Mouse (Mus musculus) forebrain, embryonic 12.5 days (tissue): ENCODE measurements around the gene Leprot. TPM values are rescaled to one million over a fixed set of nuclear protein-coding genes. Genes with fewer than 3 reads are reported as not detected.

ENCODE experiments used
- ATAC-seq: fragments of 200-750 bp; cut with Nextera tagmentation; 2 replicates; pipeline ENCODE4 v1.8.0; 2017; ENCODE audit warnings: moderate TSS enrichment; ENCODE audit not compliant: low FRiP score
- H3K27ac ChIP-seq: fragments of 300-500 bp; sonication (generic); 2 replicates; pipeline ENCODE4 v1.5.1; 2016; ENCODE audit warnings: mild to moderate bottlenecking
- H3K27me3 ChIP-seq: fragments of 300-500 bp; sonication (generic); 2 replicates; pipeline ENCODE4 v1.6.1; 2016; ENCODE audit warnings: mild to moderate bottlenecking
- H3K36me3 ChIP-seq: fragments of 300-500 bp; sonication (generic); replicated peaks from 2 replicates; pipeline ENCODE4 v1.6.1; 2016; ENCODE audit warnings: mild to moderate bottlenecking
- H3K4me1 ChIP-seq: fragments of 300-500 bp; sonication (generic); 2 replicates; pipeline ENCODE4 v1.6.1; 2016
- H3K4me2 ChIP-seq: fragments of 300-500 bp; sonication (generic); 2 replicates; pipeline ENCODE4 v1.6.1; 2016; ENCODE audit warnings: mild to moderate bottlenecking, moderate library complexity
- H3K4me3 ChIP-seq: fragments of 300-500 bp; sonication (generic); replicated peaks from 2 replicates; pipeline ENCODE4 v1.5.1; 2016; ENCODE audit warnings: mild to moderate bottlenecking
- H3K9ac ChIP-seq: fragments of 300-500 bp; sonication (generic); 2 replicates; pipeline ENCODE4 v1.6.1; 2016; ENCODE audit warnings: mild to moderate bottlenecking
- H3K9me3 ChIP-seq: fragments of 300-500 bp; sonication (generic); 2 replicates; pipeline ENCODE4 v1.6.1; 2016
- WGBS: fragments of 180-500 bp; shearing (Covaris S2); methylation state at CpG from one replicate; pipeline ENCODE4 v1.1.7; 2016; 5-methylcytosine and 5-hydroxymethylcytosine counted together
- polyA plus RNA-seq: library from polyadenylated mRNA; unstranded; fragments of >200 nt; fragmentation: Nextera tagmentation; extraction: Ambion mirVana; gene quantifications from 2 replicates; pipeline ENCODE4 v1.2.1, GENCODE M21; 2016

The Leprot gene
- polyA plus RNA-seq, 1 experiment from 2014 or later, result 62.8 TPM

- Histone ChIP-seq H3K36me3 (no peaks in the 10 kb centered on the region), H3K27ac (no peak overlapping the region), H3K4me2 (no peak overlapping the region), H3K4me3 (no peak overlapping the region), H3K9ac (no peak overlapping the region), H3K9me3 (0 out of 2 replicates have a peak, but pooled peaks cover 4% of the 10 kb centered on the region), H3K4me1 (peaks cover 3% of the 10 kb centered on the region; the same call in 1 of the 2 replicates), H3K27me3 (no peaks in the 10 kb centered on the region)
- ATAC-seq, result no peak
- 74% methylated on average over 5 of the region's 5 CpGs for WGBS
Measured at GRCm38 (mm10) chr4:101669811-101670210, 22.3 kb downstream of the Leprot start.

- H3K4me1 ChIP-seq, result no peaks in the 10 kb centered on the region
- no peaks in the 10 kb centered on the region for H3K9me3 ChIP-seq
- H3K4me3 ChIP-seq, result no peak overlapping the region
- ATAC-seq, result no peak
- H3K4me2 ChIP-seq, result no peak overlapping the region
- H3K27ac ChIP-seq, result no peak overlapping the region
- no peaks in the 10 kb centered on the region for H3K36me3 ChIP-seq
- H3K27me3 ChIP-seq, result no peaks in the 10 kb centered on the region
- 82% methylated on average over 5 of the region's 5 CpGs for WGBS
- no peak overlapping the region for H3K9ac ChIP-seq
Measured at GRCm38 (mm10) chr4:101674790-101675189, 27.3 kb downstream of the Leprot start.

- no peak overlapping the region for H3K27ac ChIP-seq
- WGBS, result 87% methylated on average over 4 of the region's 4 CpGs
- no peaks in the 10 kb centered on the region for H3K36me3 ChIP-seq
- H3K4me2 ChIP-seq, result no peak overlapping the region
- H3K4me1 ChIP-seq, result no peaks in the 10 kb centered on the region
- H3K27me3 ChIP-seq, result no peaks in the 10 kb centered on the region
- H3K9ac ChIP-seq, result no peak overlapping the region
- ATAC-seq, result no peak
- H3K4me3 ChIP-seq, result no peak overlapping the region
- H3K9me3 ChIP-seq, result no peaks in the 10 kb centered on the region
Measured at GRCm38 (mm10) chr4:101675726-101676125, 28.2 kb downstream of the Leprot start.

- Histone ChIP-seq H3K9me3 (no peaks in the 10 kb centered on the region), H3K4me3 (no peak overlapping the region), H3K4me2 (no peak overlapping the region), H3K27ac (no peak overlapping the region), H3K36me3 (no peaks in the 10 kb centered on the region), H3K9ac (no peak overlapping the region), H3K27me3 (no peaks in the 10 kb centered on the region), H3K4me1 (no peaks in the 10 kb centered on the region)
- WGBS, result 87% methylated on average over 4 of the region's 4 CpGs
- no peak for ATAC-seq
Measured at GRCm38 (mm10) chr4:101682620-101683019, 35.1 kb downstream of the Leprot start.

DNA sequence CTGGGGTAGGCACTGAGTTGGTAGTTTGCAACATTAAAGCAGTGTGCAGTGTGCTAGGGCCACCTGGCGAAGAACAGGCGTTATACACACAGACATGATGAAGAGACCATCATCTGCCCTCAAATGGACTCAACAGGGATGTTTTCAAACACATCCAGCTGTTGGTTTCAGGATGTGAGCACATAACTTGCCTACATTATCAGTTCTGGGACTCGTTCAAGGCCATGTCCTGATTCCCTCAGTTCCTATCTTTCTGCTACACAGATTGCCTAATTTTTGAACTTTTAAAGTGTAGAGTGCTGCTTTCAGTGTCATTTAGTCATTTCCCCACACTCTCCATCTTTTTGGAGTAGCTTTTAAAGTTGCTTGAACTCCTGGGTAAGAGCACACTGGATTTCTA is 35.6 kb downstream of the Leprot start:
- H3K36me3 ChIP-seq, result no peaks in the 10 kb centered on the region
- H3K27ac ChIP-seq, result no peak overlapping the region
- H3K4me3 ChIP-seq, result no peak overlapping the region
- H3K4me1 ChIP-seq, result no peaks in the 10 kb centered on the region
- H3K4me2 ChIP-seq, result no peak overlapping the region
- no peaks in the 10 kb centered on the region for H3K27me3 ChIP-seq
- WGBS, result 85% methylated on average over 3 of the region's 3 CpGs
- H3K9ac ChIP-seq, result no peak overlapping the region
- ATAC-seq, result no peak
- no peaks in the 10 kb centered on the region for H3K9me3 ChIP-seq

GRCm38 (mm10) chr4:101684821-101685220 is 37.3 kb downstream of the Leprot start:
- H3K4me1 ChIP-seq, result no peaks in the 10 kb centered on the region
- no peak overlapping the region for H3K9ac ChIP-seq
- H3K4me2 ChIP-seq, result no peak overlapping the region
- H3K9me3 ChIP-seq, result no peaks in the 10 kb centered on the region
- no peak for ATAC-seq
- no peaks in the 10 kb centered on the region for H3K36me3 ChIP-seq
- H3K4me3 ChIP-seq, result no peak overlapping the region
- no peak overlapping the region for H3K27ac ChIP-seq
- H3K27me3 ChIP-seq, result no peaks in the 10 kb centered on the region
- WGBS, result 92% methylated on average over 3 of the region's 3 CpGs

- Histone ChIP-seq H3K27me3 (no peaks in the 10 kb centered on the region), H3K4me3 (no peak overlapping the region), H3K9me3 (no peaks in the 10 kb centered on the region), H3K36me3 (no peaks in the 10 kb centered on the region), H3K9ac (no peak overlapping the region), H3K4me1 (no peaks in the 10 kb centered on the region), H3K4me2 (no peak overlapping the region), H3K27ac (no peak overlapping the region)
- no peak for ATAC-seq
- WGBS, result 84% methylated on average over 13 of the region's 13 CpGs
Measured at GRCm38 (mm10) chr4:101686227-101686810, 38.8 kb downstream of the Leprot start.

DNA sequence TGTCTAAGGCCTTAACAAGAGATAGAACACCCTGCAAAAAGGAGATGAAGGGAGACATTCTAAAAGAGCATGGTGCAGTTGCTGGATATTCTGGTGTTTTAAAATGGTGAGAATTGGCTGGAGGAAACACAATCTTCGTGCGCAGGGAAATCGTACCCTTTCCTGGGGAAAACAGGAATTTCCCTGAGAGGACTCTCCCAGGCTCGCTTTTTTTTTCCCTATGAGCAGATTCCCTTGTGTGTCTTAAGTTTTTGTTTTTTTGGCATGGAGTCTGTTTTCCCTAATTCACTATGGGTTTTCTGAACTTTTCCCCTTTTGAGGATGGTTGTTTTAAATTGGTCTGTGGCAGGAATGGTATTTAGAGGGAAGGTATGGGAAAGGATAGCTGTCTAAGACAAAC is 41.7 kb downstream of the Leprot start:
- no peak overlapping the region for H3K4me2 ChIP-seq
- H3K36me3 ChIP-seq, result no peaks in the 10 kb centered on the region
- H3K9ac ChIP-seq, result no peak overlapping the region
- ATAC-seq, result no peak
- H3K4me1 ChIP-seq, result no peaks in the 10 kb centered on the region
- 90% methylated on average over 4 of the region's 4 CpGs for WGBS
- no peak overlapping the region for H3K4me3 ChIP-seq
- no peak overlapping the region for H3K27ac ChIP-seq
- no peaks in the 10 kb centered on the region for H3K27me3 ChIP-seq
- no peaks in the 10 kb centered on the region for H3K9me3 ChIP-seq

DNA sequence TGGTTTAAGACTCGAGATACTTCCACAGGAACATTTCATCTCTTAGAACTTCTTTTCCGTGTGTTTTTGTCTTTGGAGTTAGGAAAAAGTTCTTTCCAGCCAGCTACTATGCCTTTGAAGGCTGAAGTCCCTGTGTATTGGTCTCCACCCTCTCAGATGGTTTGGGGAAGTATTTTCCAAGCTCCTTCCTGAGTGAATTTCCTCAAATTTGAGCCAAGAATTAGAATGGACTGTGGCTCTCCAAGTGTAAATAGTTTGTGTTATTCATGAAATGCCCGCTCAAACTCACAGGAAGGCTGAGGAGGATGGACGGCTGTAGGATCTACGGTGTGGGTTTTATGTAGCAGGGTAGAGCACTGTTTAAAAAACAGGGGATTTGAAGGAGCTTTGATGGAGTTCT is 42.1 kb downstream of the Leprot start:
- Histone ChIP-seq H3K9ac (no peak overlapping the region), H3K4me1 (no peaks in the 10 kb centered on the region), H3K9me3 (no peaks in the 10 kb centered on the region), H3K4me3 (no peak overlapping the region), H3K27me3 (no peaks in the 10 kb centered on the region), H3K36me3 (no peaks in the 10 kb centered on the region), H3K27ac (no peak overlapping the region), H3K4me2 (no peak overlapping the region)
- WGBS, result 87% methylated on average over 5 of the region's 5 CpGs
- no peak for ATAC-seq

DNA sequence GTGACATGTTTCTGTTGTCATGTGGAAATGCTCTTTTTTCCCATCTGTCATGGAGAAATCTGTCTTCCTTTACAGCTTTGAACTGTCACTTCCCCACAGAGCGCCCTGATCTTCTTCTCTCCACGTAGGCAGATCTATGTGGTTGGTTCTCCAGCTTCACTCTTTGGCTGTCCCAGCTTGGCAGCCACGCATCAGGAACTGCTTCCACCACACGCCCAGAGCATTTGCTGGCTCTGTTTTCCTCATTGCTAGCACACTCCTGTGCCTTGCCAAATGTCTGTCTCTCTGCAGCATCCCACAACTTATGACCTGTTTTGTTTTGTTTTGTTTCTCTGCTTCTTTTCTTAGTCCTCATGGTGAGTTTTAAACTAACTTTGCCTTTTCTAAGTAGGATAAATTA is 45.4 kb downstream of the Leprot start:
- Histone ChIP-seq H3K27ac (no peak overlapping the region), H3K27me3 (no peaks in the 10 kb centered on the region), H3K4me1 (no peaks in the 10 kb centered on the region), H3K4me2 (no peak overlapping the region), H3K36me3 (no peaks in the 10 kb centered on the region), H3K9ac (no peak overlapping the region), H3K9me3 (no peaks in the 10 kb centered on the region), H3K4me3 (no peak overlapping the region)
- WGBS, result 84% methylated on average over 4 of the region's 4 CpGs
- ATAC-seq, result no peak

DNA sequence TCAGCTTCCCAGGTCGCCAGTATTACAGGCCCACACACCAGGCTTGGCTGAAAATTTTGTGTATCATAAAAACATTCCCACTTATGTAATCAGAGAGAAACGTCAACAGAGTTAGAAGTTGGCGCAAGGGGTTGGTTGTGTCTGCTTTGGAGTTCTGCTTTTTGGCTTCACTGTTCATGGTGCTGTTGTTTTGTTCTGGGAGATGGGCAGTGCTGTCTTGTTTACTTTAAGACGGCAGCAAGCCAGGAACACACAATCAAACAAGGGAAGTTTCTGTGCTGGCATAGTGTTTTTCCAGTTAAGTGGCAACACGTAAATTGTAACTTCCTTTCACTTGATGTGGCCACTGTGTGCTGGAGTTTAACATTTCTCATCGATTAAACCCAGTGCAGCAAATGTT is 47.0 kb downstream of the Leprot start:
- H3K9ac ChIP-seq, result no peak overlapping the region
- no peaks in the 10 kb centered on the region for H3K36me3 ChIP-seq
- no peak overlapping the region for H3K27ac ChIP-seq
- ATAC-seq, result no peak
- H3K4me1 ChIP-seq, result no peaks in the 10 kb centered on the region
- no peak overlapping the region for H3K4me3 ChIP-seq
- 82% methylated on average over 6 of the region's 6 CpGs for WGBS
- H3K27me3 ChIP-seq, result no peaks in the 10 kb centered on the region
- no peaks in the 10 kb centered on the region for H3K9me3 ChIP-seq
- H3K4me2 ChIP-seq, result no peak overlapping the region

DNA sequence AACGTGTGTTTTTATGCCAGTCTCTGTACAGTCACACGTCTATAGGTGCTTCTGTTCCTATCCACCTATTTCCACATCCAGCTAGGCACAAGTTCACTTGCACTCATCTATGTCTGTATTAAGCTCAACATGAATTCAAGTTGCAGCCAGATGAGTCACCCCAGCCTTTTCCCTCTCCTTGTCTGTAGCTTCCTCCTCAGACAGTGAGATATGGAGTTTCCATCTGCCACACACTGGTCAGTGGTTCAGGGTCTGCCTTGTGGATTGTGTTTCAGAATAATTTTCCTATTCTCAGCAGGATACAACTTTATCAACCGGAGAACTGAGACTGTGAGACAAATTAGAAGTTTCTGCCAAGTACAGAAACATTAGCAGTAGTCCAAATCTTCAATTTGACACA is 49.7 kb downstream of the Leprot start:
- no peaks in the 10 kb centered on the region for H3K9me3 ChIP-seq

GRCm38 (mm10) chr4:101699423-101699822 is 51.9 kb downstream of the Leprot start:
- ATAC-seq, result no peak
- 93% methylated on average over 1 of the region's 1 CpGs for WGBS
- Histone ChIP-seq H3K4me2 (no peak overlapping the region), H3K4me3 (no peak overlapping the region), H3K4me1 (no peaks in the 10 kb centered on the region), H3K27me3 (no peaks in the 10 kb centered on the region), H3K9me3 (no peaks in the 10 kb centered on the region), H3K36me3 (no peaks in the 10 kb centered on the region), H3K27ac (no peak overlapping the region), H3K9ac (no peak overlapping the region)

More for the DNA sequence above, 49.7 kb downstream of the Leprot start:
- Histone ChIP-seq H3K4me3 (no peak overlapping the region), H3K27me3 (no peaks in the 10 kb centered on the region), H3K4me2 (no peak overlapping the region), H3K9ac (no peak overlapping the region), H3K27ac (no peak overlapping the region), H3K4me1 (no peaks in the 10 kb centered on the region), H3K36me3 (no peaks in the 10 kb centered on the region)
- WGBS, result 92% methylated on average over 3 of the region's 3 CpGs
- no peak for ATAC-seq
